Mouse (Mus musculus) thymus, postnatal 0 days (tissue): Measurements from ENCODE around the gene Coa7. TPM values are rescaled to one million over a fixed set of nuclear protein-coding genes. Genes with fewer than 3 reads are reported as not detected.

ENCODE experiments used
- DNase-seq: peaks from one replicate; pipeline ENCODE4 v3.0.0-alpha.2; 2015; ENCODE audit warnings: low spot score
- polyA plus RNA-seq: library from polyadenylated mRNA; unstranded; fragments of >200 nt; fragmentation: Nextera tagmentation; extraction: Ambion mirVana; gene quantifications from 2 replicates; pipeline ENCODE4 v1.2.1, GENCODE M21; 2015

Coa7 gene
- polyA plus RNA-seq, 1 experiment from 2014 or later: 49.4 TPM

DNA sequence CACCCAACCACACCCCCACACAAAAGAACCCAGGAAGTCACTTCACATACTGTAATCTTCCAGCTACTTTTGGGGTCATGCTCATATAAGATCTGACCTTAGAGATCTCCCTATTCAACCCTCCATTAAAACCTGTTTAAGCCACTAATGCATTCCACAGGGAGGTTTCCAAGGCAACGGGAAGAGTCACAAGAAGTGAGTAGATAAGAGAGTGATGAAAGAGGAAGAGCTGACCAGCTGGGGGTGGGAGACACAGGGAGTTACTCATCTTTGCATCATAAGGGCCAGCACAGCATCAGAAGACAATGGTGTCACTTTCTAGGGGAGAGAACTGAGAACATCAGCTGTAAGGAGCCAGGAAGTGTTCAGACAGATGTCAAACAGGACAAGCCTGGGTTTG is 52.2 kb downstream of the Coa7 start:
- no peak for DNase-seq

- DNase-seq: no peak
These were observed 55.3 kb downstream of the Coa7 start, which contains the start of gene Shisal2a for GRCm38 (mm10) chr4:108383183-108383714. Gene Shisal2a, minus strand, starts transcription at chr4:108383349.

- no peak for DNase-seq
These were observed 58.1 kb downstream of the Coa7 start for GRCm38 (mm10) chr4:108386087-108386486.

- no peak for DNase-seq
These were observed 59.2 kb downstream of the Coa7 start for GRCm38 (mm10) chr4:108387106-108387505.

DNA sequence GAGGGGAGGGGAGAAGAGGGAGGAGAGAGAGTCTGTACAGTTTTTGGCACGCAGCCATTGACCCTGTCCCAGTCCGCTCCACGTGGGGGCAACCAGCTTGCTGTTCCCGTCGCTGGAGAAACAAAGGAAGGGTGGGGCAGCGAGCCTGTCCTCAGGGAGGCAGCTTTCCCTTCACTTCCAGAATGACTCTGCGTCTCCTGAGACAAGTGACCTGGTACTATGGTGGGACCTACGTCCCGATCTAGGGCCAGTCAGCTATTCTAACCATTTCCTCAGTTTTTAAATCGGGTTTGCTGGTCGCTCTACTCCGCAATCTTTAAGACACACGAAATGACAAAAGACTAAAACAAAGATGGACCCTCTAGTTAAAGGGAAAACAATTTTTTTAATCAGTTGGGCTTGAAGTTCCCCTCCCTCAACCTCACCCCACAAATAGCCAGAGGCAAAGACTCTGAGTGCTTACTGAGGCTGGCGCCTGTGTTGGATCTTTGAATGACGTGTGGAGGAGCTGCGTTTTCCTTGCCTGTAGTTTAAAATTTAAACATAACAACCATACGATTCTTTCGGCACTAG is 59.8 kb downstream of the Coa7 start:
- no peak for DNase-seq

DNA sequence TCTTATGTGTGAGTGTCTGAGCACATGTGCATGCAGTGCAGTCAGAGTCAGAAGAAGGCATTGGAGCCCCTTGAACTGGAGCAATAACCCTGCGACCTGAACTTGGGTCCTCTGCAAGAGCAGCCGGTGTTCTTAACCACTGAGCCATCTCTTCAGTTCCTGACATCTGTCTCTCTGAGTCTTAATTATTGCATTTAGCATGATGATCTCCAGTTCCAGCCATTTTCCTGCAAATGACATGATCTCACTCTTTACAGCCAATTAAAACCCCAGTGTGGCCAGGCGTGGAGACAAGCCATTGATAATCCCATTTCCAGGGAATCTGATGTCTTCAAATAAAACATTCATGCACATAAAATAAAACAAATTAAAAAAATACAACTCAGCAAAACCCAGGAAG is 60.8 kb downstream of the Coa7 start:
- no peak for DNase-seq

GRCm38 (mm10) chr4:108391124-108391523 is 63.2 kb downstream of the Coa7 start:
- DNase-seq: no peak

Other genes with a start within 250 kb of the Coa7 start
- 0.32 and 0.36 TPM in 2 replicates for gene Podn, start 231.7 kb upstream of the Coa7 start, polyA plus RNA-seq
- gene Scp2, start 183.1 kb upstream of the Coa7 start, polyA plus RNA-seq: 333 and 345 TPM in 2 replicates
- gene Echdc2, start 162.7 kb upstream of the Coa7 start, polyA plus RNA-seq: 8.8 and 9.9 TPM in 2 replicates
- 0.06 and 0.08 TPM in 2 replicates for gene Zyg11a, start 110.1 kb upstream of the Coa7 start, polyA plus RNA-seq
- gene Zyg11b, start 27.0 kb upstream of the Coa7 start, polyA plus RNA-seq: 8.0 and 9.5 TPM in 2 replicates
- not detected in 2 replicates for gene Shisal2a, start 55.2 kb downstream of the Coa7 start, polyA plus RNA-seq
- gene Gpx7, start 78.8 kb downstream of the Coa7 start, polyA plus RNA-seq: 7.1 and 7.3 TPM in 2 replicates
- gene Tut4, start 131.3 kb downstream of the Coa7 start, polyA plus RNA-seq: 47.3 and 68.5 TPM in 2 replicates